Mouse (Mus musculus): ENCODE data around the gene Fshb. TPM values are rescaled to one million over a fixed set of nuclear protein-coding genes. Genes with fewer than 3 reads are reported as not detected.

Gene Fshb
- polyA plus RNA-seq, 1 experiment, result not detected

- WGBS, result 76% methylated on average over 4 of the region's 4 CpGs
- H3K27ac ChIP-seq (ENCODE audit: insufficient read depth, low read length), result no peak overlapping the region
- DNase-seq (ENCODE audit: low read depth in 1 of 2, low spot score in 2 of 2), result no peak
- no peaks in the 10 kb centered on the region for H3K36me3 ChIP-seq (ENCODE audit: control insufficient read depth, insufficient read depth, low read length)
- no peaks in the 10 kb centered on the region for H3K4me1 ChIP-seq (ENCODE audit: control insufficient read depth, insufficient read depth, insufficient read length)
- no peak overlapping the region for H3K4me3 ChIP-seq (ENCODE audit: extremely low read depth, insufficient read depth, insufficient read length)
- H3K27me3 ChIP-seq (ENCODE audit: control insufficient read depth, insufficient read depth, low read length), result no peaks in the 10 kb centered on the region
- TF ChIP-seq POLR2A (IDR thresholded peaks at IDR 0.05; ENCODE audit: low read depth, low read length) (no peak), CTCF (IDR thresholded peaks at IDR 0.05; ENCODE audit: extremely low read depth, insufficient read depth, insufficient read length, insufficient replicate concordance) (no peak)
These were observed 34.8 kb downstream of the Fshb start for GRCm38 (mm10) chr2:107024694-107025093.

GRCm38 (mm10) chr2:107022713-107023112 is 36.7 kb downstream of the Fshb start:
- no peaks in the 10 kb centered on the region for H3K4me1 ChIP-seq (ENCODE audit: control insufficient read depth, insufficient read depth, insufficient read length)
- TF ChIP-seq POLR2A (IDR thresholded peaks at IDR 0.05; ENCODE audit: low read depth, low read length), result no peak
- TF ChIP-seq CTCF (IDR thresholded peaks at IDR 0.05; ENCODE audit: extremely low read depth, insufficient read depth, insufficient read length, insufficient replicate concordance), result no peak
- H3K27ac ChIP-seq (ENCODE audit: insufficient read depth, low read length), result no peak overlapping the region
- no peak overlapping the region for H3K4me3 ChIP-seq (ENCODE audit: extremely low read depth, insufficient read depth, insufficient read length)
- no peak for DNase-seq (ENCODE audit: low read depth in 1 of 2, low spot score in 2 of 2)
- H3K36me3 ChIP-seq (ENCODE audit: control insufficient read depth, insufficient read depth, low read length), result no peaks in the 10 kb centered on the region
- H3K27me3 ChIP-seq (ENCODE audit: control insufficient read depth, insufficient read depth, low read length), result no peaks in the 10 kb centered on the region
- 93% methylated on average over 5 of the region's 5 CpGs for WGBS

- no peak overlapping the region for H3K27ac ChIP-seq (ENCODE audit: insufficient read depth, low read length)
- TF ChIP-seq CTCF (IDR thresholded peaks at IDR 0.05; ENCODE audit: extremely low read depth, insufficient read depth, insufficient read length, insufficient replicate concordance), result no peak
- no peak for TF ChIP-seq POLR2A (IDR thresholded peaks at IDR 0.05; ENCODE audit: low read depth, low read length)
- H3K27me3 ChIP-seq (ENCODE audit: control insufficient read depth, insufficient read depth, low read length), result no peaks in the 10 kb centered on the region
- 84% methylated on average over 2 of the region's 2 CpGs for WGBS
- no peaks in the 10 kb centered on the region for H3K36me3 ChIP-seq (ENCODE audit: control insufficient read depth, insufficient read depth, low read length)
- H3K4me1 ChIP-seq (ENCODE audit: control insufficient read depth, insufficient read depth, insufficient read length), result no peaks in the 10 kb centered on the region
- H3K4me3 ChIP-seq (ENCODE audit: extremely low read depth, insufficient read depth, insufficient read length), result no peak overlapping the region
- no peak for DNase-seq (ENCODE audit: low read depth in 1 of 2, low spot score in 2 of 2)
These were observed 40.1 kb downstream of the Fshb start for GRCm38 (mm10) chr2:107019331-107019730.

GRCm38 (mm10) chr2:107013161-107013560 is 46.3 kb downstream of the Fshb start:
- Histone ChIP-seq H3K4me1 (ENCODE audit: control insufficient read depth, insufficient read depth, insufficient read length) (no peaks in the 10 kb centered on the region; the same call in 1 of the 2 replicates), H3K27me3 (ENCODE audit: control insufficient read depth, insufficient read depth, low read length) (no peaks in the 10 kb centered on the region), H3K4me3 (ENCODE audit: extremely low read depth, insufficient read depth, insufficient read length) (no peak overlapping the region), H3K27ac (ENCODE audit: insufficient read depth, low read length) (no peak overlapping the region), H3K36me3 (ENCODE audit: control insufficient read depth, insufficient read depth, low read length) (no peaks in the 10 kb centered on the region)
- TF ChIP-seq CTCF (IDR thresholded peaks at IDR 0.05; ENCODE audit: extremely low read depth, insufficient read depth, insufficient read length, insufficient replicate concordance) (no peak), POLR2A (IDR thresholded peaks at IDR 0.05; ENCODE audit: low read depth, low read length) (no peak)
- 77% methylated on average over 4 of the region's 4 CpGs for WGBS
- no peak for DNase-seq (ENCODE audit: low read depth in 1 of 2, low spot score in 2 of 2)

- no peak for TF ChIP-seq POLR2A (IDR thresholded peaks at IDR 0.05; ENCODE audit: low read depth, low read length)
- H3K4me1 ChIP-seq (ENCODE audit: control insufficient read depth, insufficient read depth, insufficient read length), result no peaks in the 10 kb centered on the region; the same call in 1 of the 2 replicates
- DNase-seq (ENCODE audit: low read depth in 1 of 2, low spot score in 2 of 2), result no peak
- no peaks in the 10 kb centered on the region for H3K36me3 ChIP-seq (ENCODE audit: control insufficient read depth, insufficient read depth, low read length)
- no peak overlapping the region for H3K27ac ChIP-seq (ENCODE audit: insufficient read depth, low read length)
- no peaks in the 10 kb centered on the region for H3K27me3 ChIP-seq (ENCODE audit: control insufficient read depth, insufficient read depth, low read length)
- no peak overlapping the region for H3K4me3 ChIP-seq (ENCODE audit: extremely low read depth, insufficient read depth, insufficient read length)
- 90% methylated on average over 4 of the region's 4 CpGs for WGBS
These were observed 47.1 kb downstream of the Fshb start for GRCm38 (mm10) chr2:107012318-107012717.

GRCm38 (mm10) chr2:107010160-107010559 is 49.3 kb downstream of the Fshb start:
- DNase-seq (ENCODE audit: low read depth in 1 of 2, low spot score in 2 of 2), result no peak
- 80% methylated on average over 6 of the region's 6 CpGs for WGBS
- TF ChIP-seq CTCF (IDR thresholded peaks at IDR 0.05; ENCODE audit: extremely low read depth, insufficient read depth, insufficient read length, insufficient replicate concordance), result no peak
- no peak for TF ChIP-seq POLR2A (IDR thresholded peaks at IDR 0.05; ENCODE audit: low read depth, low read length)
- Histone ChIP-seq H3K36me3 (ENCODE audit: control insufficient read depth, insufficient read depth, low read length) (no peaks in the 10 kb centered on the region), H3K4me3 (ENCODE audit: extremely low read depth, insufficient read depth, insufficient read length) (no peak overlapping the region), H3K27ac (ENCODE audit: insufficient read depth, low read length) (no peak overlapping the region), H3K4me1 (ENCODE audit: control insufficient read depth, insufficient read depth, insufficient read length) (no peaks in the 10 kb centered on the region; the same call in 1 of the 2 replicates), H3K27me3 (ENCODE audit: control insufficient read depth, insufficient read depth, low read length) (no peaks in the 10 kb centered on the region)

- no peaks in the 10 kb centered on the region for H3K27me3 ChIP-seq (ENCODE audit: control insufficient read depth, insufficient read depth, low read length)
- TF ChIP-seq POLR2A (IDR thresholded peaks at IDR 0.05; ENCODE audit: low read depth, low read length), result no peak
- no peak for TF ChIP-seq CTCF (IDR thresholded peaks at IDR 0.05; ENCODE audit: extremely low read depth, insufficient read depth, insufficient read length, insufficient replicate concordance)
- H3K36me3 ChIP-seq (ENCODE audit: control insufficient read depth, insufficient read depth, low read length), result no peaks in the 10 kb centered on the region
- DNase-seq (ENCODE audit: low read depth in 1 of 2, low spot score in 2 of 2), result no peak
- no peak overlapping the region for H3K4me3 ChIP-seq (ENCODE audit: extremely low read depth, insufficient read depth, insufficient read length)
- H3K4me1 ChIP-seq (ENCODE audit: control insufficient read depth, insufficient read depth, insufficient read length), result no peaks in the 10 kb centered on the region
- 79% methylated on average over 3 of the region's 3 CpGs for WGBS
- no peak overlapping the region for H3K27ac ChIP-seq (ENCODE audit: insufficient read depth, low read length)
These were observed 53.1 kb downstream of the Fshb start for GRCm38 (mm10) chr2:107006378-107006777.

Other genes starting within 250 kb of the Fshb start
- 2.4 and 3.1 TPM in 2 replicates for gene Arl14ep, start 85.2 kb downstream of the Fshb start, polyA plus RNA-seq (2012; rRNA removed)
- gene Kcna4, start 231.0 kb upstream of the Fshb start, polyA plus RNA-seq (2012; rRNA removed), result not detected in 2 replicates